Mouse (Mus musculus) gastrocnemius, postnatal 10 days (tissue): Measurements from ENCODE around the gene Slc35g1. TPM values are rescaled to one million over a fixed set of nuclear protein-coding genes. Genes with fewer than 3 reads are reported as not detected.

Experiments used
- DNase-seq: peaks from one replicate; pipeline ENCODE4 v3.0.0; 2021; ENCODE audit warnings: mixed read lengths
- total RNA-seq, 2 experiments: library from RNA; stranded (reverse); gene quantifications; 2 replicates each; pipeline ENCODE4 v1.2.3; 2021

Slc35g1 gene
- total RNA-seq, 2 experiments from 2014 or later = 1.7 to 2.3 TPM

- no peak for DNase-seq
Observed at GRCm38 (mm10) chr19:38396633-38396970, 822 bp downstream of the Slc35g1 start.

- no peak for DNase-seq
Observed at GRCm38 (mm10) chr19:38397004-38397403, 1.2 kb downstream of the Slc35g1 start.

- DNase-seq = no peak
Observed at GRCm38 (mm10) chr19:38398966-38399365, 3.2 kb downstream of the Slc35g1 start.

GRCm38 (mm10) chr19:38400851-38401250 is 5.1 kb downstream of the Slc35g1 start:
- DNase-seq = no peak

GRCm38 (mm10) chr19:38401416-38401815 is 5.6 kb downstream of the Slc35g1 start:
- DNase-seq = no peak

- no peak for DNase-seq
Observed at GRCm38 (mm10) chr19:38410357-38411056, 14.7 kb downstream of the Slc35g1 start.

- no peak for DNase-seq
Observed at GRCm38 (mm10) chr19:38413861-38414260, 18.1 kb downstream of the Slc35g1 start.

- no peak for DNase-seq
Observed at GRCm38 (mm10) chr19:38418819-38419423, 23.1 kb downstream of the Slc35g1 start.

- no peak for DNase-seq
Observed at GRCm38 (mm10) chr19:38420751-38421295, 25.0 kb downstream of the Slc35g1 start.

GRCm38 (mm10) chr19:38421436-38421835 is 25.7 kb downstream of the Slc35g1 start:
- peak; percentile 15 for DNase-seq

- DNase-seq = no peak
Observed at GRCm38 (mm10) chr19:38422926-38423325, 27.1 kb downstream of the Slc35g1 start.

- no peak for DNase-seq
Observed at GRCm38 (mm10) chr19:38423884-38424283, 28.1 kb downstream of the Slc35g1 start.

GRCm38 (mm10) chr19:38424581-38424980 is 28.8 kb downstream of the Slc35g1 start:
- no peak for DNase-seq

GRCm38 (mm10) chr19:38429269-38429668 is 33.5 kb downstream of the Slc35g1 start:
- no peak for DNase-seq

GRCm38 (mm10) chr19:38430475-38430874 is 34.7 kb downstream of the Slc35g1 start:
- no peak for DNase-seq

GRCm38 (mm10) chr19:38431326-38431725 is 35.5 kb downstream of the Slc35g1 start:
- no peak for DNase-seq

- DNase-seq = no peak
Observed at GRCm38 (mm10) chr19:38432021-38432420, 36.2 kb downstream of the Slc35g1 start.

- DNase-seq = no peak
Observed at GRCm38 (mm10) chr19:38433381-38433780, 37.6 kb downstream of the Slc35g1 start.

GRCm38 (mm10) chr19:38435221-38435620 is 39.4 kb downstream of the Slc35g1 start:
- DNase-seq = no peak

GRCm38 (mm10) chr19:38441860-38442259 is 46.1 kb downstream of the Slc35g1 start:
- no peak for DNase-seq

- no peak for DNase-seq
Observed at GRCm38 (mm10) chr19:38445758-38446157, 50.0 kb downstream of the Slc35g1 start.
